Mouse (Mus musculus) liver, postnatal 0 days (tissue): ENCODE results near the gene Rgsl1.
"Not testable (repeated sequence)": the region's sequence is repeated elsewhere in the genome, so short reads cannot be mapped to it uniquely, and the experiment has no call there.

Experiments
- CTCF ChIP-seq: sonication (generic); IDR thresholded peaks from 2 replicates; pipeline ENCODE4 v1.5.1; 2016; ENCODE audit warnings: antibody characterized with exemption, low read depth
- EP300 ChIP-seq: IDR thresholded peaks from 2 replicates; pipeline ENCODE4 v1.6.1; 2016; ENCODE audit warnings: antibody characterized with exemption, low read depth, mild to moderate bottlenecking

DNA sequence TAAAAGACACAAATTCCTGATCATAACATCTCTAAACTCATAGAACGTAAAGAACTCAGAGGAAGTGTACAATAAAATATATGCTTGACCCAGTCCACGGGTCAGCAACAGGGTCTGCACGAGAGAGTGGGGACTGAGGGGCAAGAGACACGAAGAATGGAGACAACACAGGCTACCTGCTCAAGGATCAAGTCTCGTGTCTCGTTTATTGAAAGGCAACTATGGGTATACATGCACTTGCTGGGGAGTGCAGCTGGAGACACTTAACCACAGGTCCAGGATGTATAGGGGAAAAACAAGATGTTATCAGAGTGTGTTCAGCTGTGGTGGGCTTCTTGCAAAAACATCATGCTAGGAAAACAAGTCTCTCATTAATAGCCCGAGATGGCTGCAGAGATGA lies 8.8 kb upstream of the Rgsl1 start:
- not testable (repeated sequence) for TF ChIP-seq CTCF, EP300
